ENCODE assay signal across 8 mouse cellular contexts in genomic region chr6:83120930-83121862, GRCm38 (mm10). TPM values are rescaled to one million over a fixed set of nuclear protein-coding genes. Genes with fewer than 3 reads are reported as not detected.
DNase-seq lines count a peak whose midpoint lies in the region; ATAC-seq and TF ChIP-seq lines count a peak whose summit lies in the region.

TSS of gene Wbp1 (minus strand) at chr6:83121559.

- peaks cover 3% of the 10 kb centered on the region in 2 experiments; a peak in 3 of 4 replicates for H3K4me1 ChIP-seq in ES-E14 (ENCODE audit: control insufficient read depth in 2 of 2, insufficient read depth in 2 of 2, low read length in 2 of 2, poor library complexity in 1 of 2)
- peaks cover 63% of the 10 kb centered on the region for H3K4me1 ChIP-seq in forebrain, embryonic 15.5 days
- H3K4me1 ChIP-seq in lung, adult 2 months (ENCODE audit: control insufficient read depth, insufficient read depth, low read length): peaks cover 11% of the 10 kb centered on the region

- peak; percentile 75; the same call in 1 of the 2 replicates for TF ChIP-seq POLR2A in lung, adult 2 months (IDR thresholded peaks at IDR 0.05; ENCODE audit: borderline replicate concordance, extremely low read depth, low read depth, low read length)

- TF ChIP-seq CTCF in lung, adult 2 months (IDR thresholded peaks at IDR 0.05; ENCODE audit: insufficient read depth, low read length): no peak

- H3K9me3 ChIP-seq in ES-E14 (ENCODE audit: control insufficient read depth, insufficient read depth, low read depth, low read length): no peaks in the 10 kb centered on the region
- no peaks in the 10 kb centered on the region for H3K9me3 ChIP-seq in forebrain, embryonic 15.5 days

- peak within 1 kb of the TSS; percentile 95 for H3K4me2 ChIP-seq in forebrain, embryonic 15.5 days (replicated peaks)

- DNase-seq in ES-E14 (ENCODE audit: low read depth, low spot score): peak; percentile 96
- peak; percentile 98 for DNase-seq in cerebellum, adult 11-12 months
- DNase-seq in heart, postnatal 25 days (ENCODE audit: low spot score): peak; percentile 97
- peak; percentile 97 to 99 for DNase-seq in layer of hippocampus, adult 18-20 months (ENCODE audit: low spot score in 2 of 2)
- DNase-seq in lung, adult 2 months: peak; percentile 90
- peak; percentile 91 to 97 for DNase-seq in thymus, adult 18-20 months

- H3K4me3 ChIP-seq in ES-E14 (ENCODE audit: insufficient read depth in 1 of 2, low read depth in 1 of 2, low read length in 2 of 2, poor library complexity in 1 of 2, severe bottlenecking in 1 of 2): peak within 1 kb of the TSS; percentile 85 to 90
- H3K4me3 ChIP-seq in forebrain, embryonic 15.5 days: peak within 1 kb of the TSS; percentile 86
- H3K4me3 ChIP-seq in lung, adult 2 months (replicated peaks; ENCODE audit: extremely low read depth, low read depth, low read length): peak within 1 kb of the TSS; percentile 70

- H3K27me3 ChIP-seq in forebrain, embryonic 15.5 days: no peaks in the 10 kb centered on the region

- in situ Hi-C loops in ES-E14 (cut with MboI; ENCODE audit: low sequenced_read_pairs in 2 of 2, unreplicated experiment in 2 of 2): no loop called here

- ATAC-seq in forebrain, embryonic 15.5 days (replicated peaks): peak; percentile 94
- ATAC-seq in neutrophil, adult 5-6 weeks (ENCODE audit: extremely low read depth, insufficient number of reproducible peaks, low FRiP score, poor library complexity, severe bottlenecking): peak; percentile 93

- H3K9ac ChIP-seq in ES-E14 (ENCODE audit: insufficient read depth, low read depth, low read length, poor library complexity, severe bottlenecking): peak within 1 kb of the TSS; percentile 82
- H3K9ac ChIP-seq in forebrain, embryonic 15.5 days (replicated peaks): peak within 1 kb of the TSS; percentile 95

- intact Hi-C loops in heart, postnatal 25 days (cut with DNase I): no loop called here

- peaks cover 4% of the 10 kb centered on the region; the same call in 1 of the 2 replicates for H3K36me3 ChIP-seq in ES-E14 (ENCODE audit: control insufficient read depth, insufficient read depth, low read length, poor library complexity, severe bottlenecking)
- H3K36me3 ChIP-seq in forebrain, embryonic 15.5 days: peaks cover 25% of the 10 kb centered on the region; the same call in 1 of the 2 replicates

- WGBS in forebrain, embryonic 15.5 days: under 1% methylated on average over 38 of the region's 38 CpGs
- under 1% methylated on average over 37 of the region's 38 CpGs for WGBS in lung, adult 2 months

- H3K27ac ChIP-seq in ES-E14 (ENCODE audit: insufficient read depth, low read depth, low read length, poor library complexity, severe bottlenecking): no peak within 1 kb of the TSS
- peak within 1 kb of the TSS; percentile 95 for H3K27ac ChIP-seq in forebrain, embryonic 15.5 days (replicated peaks)

TF ChIP-seq in ES-E14, 5 proteins besides CTCF, POLR2A, EP300 and RAD21:
- 0 out of 2 replicates have a peak, but pooled peaks have one; percentile 19 for TF ChIP-seq HCFC1 (IDR thresholded peaks at IDR 0.05; ENCODE audit: borderline replicate concordance, insufficient read depth, low read length)
- peak; percentile 90 for TF ChIP-seq CHD2 (IDR thresholded peaks at IDR 0.05; ENCODE audit: low read depth, low read length)
- no peak for TF ChIP-seq MAFK (IDR thresholded peaks at IDR 0.05; ENCODE audit: insufficient read depth, low read depth, low read length)
- TF ChIP-seq ZNF384 (IDR thresholded peaks at IDR 0.05; ENCODE audit: low read depth, low read length): no peak
- TF ChIP-seq ZC3H11A (IDR thresholded peaks at IDR 0.05; ENCODE audit: borderline replicate concordance, low read depth, low read length): no peak
TF ChIP-seq in ES-E14: peak in this region for 2.

RNA-seq across cellular contexts. Expression of gene Wbp1, which starts in this region (rescaled TPM):
- total RNA-seq in ES-E14 (2012; rRNA removed): 47.5 and 63.8 TPM in 2 replicates
- polyA plus RNA-seq in forebrain, embryonic 15.5 days (2015; fragmentation: Nextera tagmentation; extraction: Ambion mirVana): 229 and 231 TPM in 2 replicates
- total RNA-seq in heart, postnatal 25 days (2021): 10 to 100 TPM; 72.5 to 74.0 TPM
- total RNA-seq in layer of hippocampus, adult 18-20 months (2021): 10 to 100 TPM; 47.4 to 52.5 TPM
- 174 and 211 TPM in 2 replicates for polyA plus RNA-seq in lung, adult 2 months (2012; rRNA removed)
- 79.6 and 83.8 TPM in 2 replicates for total RNA-seq in neutrophil, adult 5-6 weeks (2017)
